Mouse (Mus musculus) embryonic fibroblast, embryonic 13.5 days (primary cell): Measurements from ENCODE around the gene Ice2.

Source experiments
- CTCF ChIP-seq: IDR thresholded peaks from 2 replicates; pipeline ENCODE4 v1.5.1; 2011; ENCODE audit warnings: mild to moderate bottlenecking, control low read depth, low read length, moderate library complexity, borderline replicate concordance; ENCODE audit not compliant: insufficient read depth
- POLR2A ChIP-seq: IDR thresholded peaks from 2 replicates; pipeline ENCODE4 v1.6.1; 2011; ENCODE audit warnings: low read depth, mild to moderate bottlenecking, control low read depth, low read length, moderate library complexity

- TF ChIP-seq POLR2A (no peak), CTCF (no peak)
Measured at GRCm38 (mm10) chr9:69435662-69436061, 38.0 kb downstream of the Ice2 start.
